Mouse (Mus musculus) midbrain, postnatal 0 days (tissue): ENCODE measurements around the gene Fam107b. TPM values are rescaled to one million over a fixed set of nuclear protein-coding genes. Genes with fewer than 3 reads are reported as not detected.

Experiments used
- ATAC-seq: fragments of 200-750 bp; cut with Nextera tagmentation; 2 replicates; pipeline ENCODE4 v1.8.0; 2017; ENCODE audit warnings: moderate number of reproducible peaks, mild to moderate bottlenecking, moderate TSS enrichment, moderate library complexity; ENCODE audit not compliant: low FRiP score
- DNase-seq: peaks from one replicate; pipeline ENCODE4 v3.0.0-alpha.2; 2015; ENCODE audit warnings: low spot score
- H3K27ac ChIP-seq: fragments of 300-500 bp; sonication (generic); 2 replicates; pipeline ENCODE4 v1.5.1; 2014; ENCODE audit warnings: low read depth, mild to moderate bottlenecking, low read length, mixed read lengths
- H3K27me3 ChIP-seq: fragments of 300-500 bp; sonication (generic); 2 replicates; pipeline ENCODE4 v1.6.1; 2014; ENCODE audit warnings: low read length, control low read depth, mixed read lengths; ENCODE audit not compliant: insufficient read depth
- H3K36me3 ChIP-seq: fragments of 300-500 bp; sonication (generic); 2 replicates; pipeline ENCODE4 v1.6.1; 2014; ENCODE audit warnings: low read length, control low read depth, mixed read lengths; ENCODE audit not compliant: insufficient read depth
- H3K4me1 ChIP-seq: fragments of 300-500 bp; sonication (generic); 2 replicates; pipeline ENCODE4 v1.6.1; 2014; ENCODE audit warnings: mild to moderate bottlenecking, control low read depth, antibody characterized with exemption, low read length, mixed read lengths; ENCODE audit not compliant: insufficient read depth
- H3K4me2 ChIP-seq: fragments of 300-500 bp; sonication (generic); 2 replicates; pipeline ENCODE4 v1.6.1; 2014; ENCODE audit warnings: low read depth, mild to moderate bottlenecking, low read length, mixed read lengths; ENCODE audit not compliant: poor library complexity, severe bottlenecking
- H3K4me3 ChIP-seq: fragments of 300-500 bp; sonication (generic); 2 replicates; pipeline ENCODE4 v1.5.1; 2014; ENCODE audit warnings: low read depth, mild to moderate bottlenecking, low read length, moderate library complexity
- H3K9ac ChIP-seq: fragments of 300-500 bp; sonication (generic); replicated peaks from 2 replicates; pipeline ENCODE4 v1.6.1; 2014; ENCODE audit warnings: mild to moderate bottlenecking, low read length, moderate library complexity, mixed read lengths; ENCODE audit not compliant: poor library complexity, severe bottlenecking
- H3K9me3 ChIP-seq: fragments of 300-500 bp; sonication (generic); 2 replicates; pipeline ENCODE4 v1.6.1; 2016; ENCODE audit warnings: low read length, control low read depth
- CTCF ChIP-seq: IDR thresholded peaks from 2 replicates; pipeline ENCODE4 v1.5.1; 2016; ENCODE audit warnings: antibody characterized with exemption, mild to moderate bottlenecking
- WGBS: fragments of 180-500 bp; shearing (Covaris S2); extraction: QIAGEN DNeasy Blood & Tissue Kit; methylation state at CpG from one replicate; pipeline ENCODE4 v1.1.7; 2014; 5-methylcytosine and 5-hydroxymethylcytosine counted together
- polyA plus RNA-seq: library from polyadenylated mRNA; unstranded; fragments of >200 nt; fragmentation: Nextera tagmentation; extraction: Ambion mirVana; gene quantifications from 2 replicates; pipeline ENCODE4 v1.2.1, GENCODE M21; 2015
- total RNA-seq: library from RNA; depleted of rRNA; stranded (reverse); fragments of >200 nt; gene quantifications from 2 replicates; pipeline ENCODE4 v1.2.3, GENCODE M21; 2014

Gene Fam107b
- total and polyA plus RNA-seq, 2 experiments from 2014 or later, result 16.0 to 26.8 TPM

DNA sequence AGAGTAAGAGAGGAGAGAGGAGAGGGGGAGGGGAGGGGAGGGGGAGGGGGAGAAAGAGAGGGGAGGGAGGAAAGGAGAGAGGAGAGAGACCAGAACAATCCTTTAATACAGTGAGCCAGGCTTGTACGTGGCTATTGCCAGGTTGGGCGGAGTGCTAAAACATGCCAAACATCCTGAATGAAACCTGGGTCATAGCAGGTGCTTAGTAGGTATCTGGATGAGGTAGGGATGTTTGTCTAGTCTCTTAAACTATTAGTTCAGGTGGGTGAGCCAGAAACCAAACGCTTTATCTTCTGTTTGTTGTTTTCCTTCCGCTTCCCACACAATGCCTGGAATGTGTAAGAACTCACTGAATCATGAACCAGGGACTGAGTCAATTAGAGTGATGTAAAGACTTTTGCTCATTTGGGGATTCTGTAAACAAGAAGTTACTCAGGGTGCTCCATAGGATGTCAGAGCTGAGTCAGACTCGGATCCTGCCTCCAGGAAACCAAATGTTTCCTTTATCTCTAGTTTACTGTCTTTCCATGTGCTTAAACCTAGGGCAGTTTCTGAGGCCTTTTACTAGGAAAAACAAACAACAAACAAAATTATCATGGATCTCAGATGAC is 89.1 kb downstream of the Fam107b start:
- no peak for ATAC-seq
- Histone ChIP-seq H3K4me2 (no peak overlapping the region), H3K4me1 (no peaks in the 10 kb centered on the region), H3K9me3 (no peaks in the 10 kb centered on the region), H3K27ac (no peak overlapping the region), H3K36me3 (no peaks in the 10 kb centered on the region), H3K9ac (no peak overlapping the region), H3K27me3 (no peaks in the 10 kb centered on the region), H3K4me3 (no peak overlapping the region)
- no peak for DNase-seq
- WGBS, result 50% methylated on average over 5 of the region's 5 CpGs
- no peak for TF ChIP-seq CTCF

DNA sequence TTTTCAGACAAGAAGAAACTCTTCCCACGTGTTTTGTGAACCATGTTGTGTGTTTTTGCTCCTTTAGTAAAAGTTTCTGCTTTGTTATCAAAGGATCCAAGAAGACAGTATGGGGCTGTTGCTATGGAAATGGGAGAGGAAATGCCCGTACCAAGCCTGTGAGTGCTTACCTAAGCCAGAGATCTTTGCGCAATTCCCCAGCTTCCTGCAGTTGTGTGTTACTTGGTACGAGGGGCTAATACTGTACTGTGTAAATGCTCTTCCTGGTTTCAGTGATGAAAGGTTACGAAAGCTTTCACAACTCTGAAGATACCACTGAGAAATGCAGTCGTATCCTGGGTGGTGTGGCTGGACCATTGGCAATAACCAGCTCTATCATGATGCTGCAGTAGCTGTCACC is 93.8 kb downstream of the Fam107b start:
- DNase-seq (no peak), ATAC-seq (no peak)
- Histone ChIP-seq H3K4me1 (no peaks in the 10 kb centered on the region), H3K4me3 (no peak overlapping the region), H3K27me3 (no peaks in the 10 kb centered on the region), H3K9ac (no peak overlapping the region), H3K4me2 (no peak overlapping the region), H3K36me3 (no peaks in the 10 kb centered on the region), H3K9me3 (no peaks in the 10 kb centered on the region), H3K27ac (no peak overlapping the region)
- TF ChIP-seq CTCF, result no peak
- WGBS, result 59% methylated on average over 6 of the region's 6 CpGs

DNA sequence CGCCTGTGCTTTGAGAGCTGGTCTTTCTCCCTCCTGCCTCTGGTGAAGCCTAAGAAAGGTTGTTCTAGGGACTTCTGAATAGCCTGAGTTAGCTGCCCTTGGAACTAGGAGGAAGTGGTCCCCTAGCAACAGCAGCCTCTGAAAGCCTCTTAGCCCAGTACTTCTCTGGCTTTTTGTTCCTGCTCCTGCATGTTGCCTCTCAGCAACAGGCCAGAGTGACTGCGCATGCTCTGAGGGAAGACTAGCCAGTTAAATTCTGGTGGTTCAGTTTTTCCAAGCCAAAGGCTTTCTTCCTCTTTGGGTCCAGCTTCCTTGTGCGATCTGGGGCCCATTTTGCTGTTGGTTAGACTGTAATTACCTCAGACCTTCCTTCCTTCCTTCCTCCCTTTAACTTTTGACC is 98.4 kb downstream of the Fam107b start:
- H3K4me1 ChIP-seq, result no peaks in the 10 kb centered on the region
- H3K9ac ChIP-seq, result no peak overlapping the region
- H3K4me2 ChIP-seq, result no peak overlapping the region
- H3K4me3 ChIP-seq, result no peak overlapping the region
- H3K27ac ChIP-seq, result no peak overlapping the region
- no peak for ATAC-seq
- no peak for TF ChIP-seq CTCF
- 48% methylated on average over 3 of the region's 3 CpGs for WGBS
- DNase-seq, result peak; percentile 69
- H3K27me3 ChIP-seq, result no peaks in the 10 kb centered on the region
- H3K9me3 ChIP-seq, result no peaks in the 10 kb centered on the region
- H3K36me3 ChIP-seq, result no peaks in the 10 kb centered on the region

GRCm38 (mm10) chr2:3669646-3670045 is 99.4 kb downstream of the Fam107b start:
- ATAC-seq, result no peak
- 72% methylated on average over 2 of the region's 2 CpGs for WGBS
- no peak for TF ChIP-seq CTCF
- Histone ChIP-seq H3K9ac (no peak overlapping the region), H3K36me3 (no peaks in the 10 kb centered on the region), H3K4me2 (no peak overlapping the region), H3K9me3 (no peaks in the 10 kb centered on the region), H3K4me1 (no peaks in the 10 kb centered on the region), H3K27ac (no peak overlapping the region), H3K27me3 (no peaks in the 10 kb centered on the region), H3K4me3 (no peak overlapping the region)
- no peak for DNase-seq

GRCm38 (mm10) chr2:3672654-3673367 is 102.5 kb downstream of the Fam107b start:
- H3K9ac ChIP-seq, result no peak overlapping the region
- H3K27ac ChIP-seq, result no peak overlapping the region
- no peak overlapping the region for H3K4me3 ChIP-seq
- no peak overlapping the region for H3K4me2 ChIP-seq
- no peaks in the 10 kb centered on the region for H3K27me3 ChIP-seq
- H3K9me3 ChIP-seq, result no peaks in the 10 kb centered on the region
- H3K36me3 ChIP-seq, result no peaks in the 10 kb centered on the region
- ATAC-seq, result no peak
- 81% methylated on average over 5 of the region's 5 CpGs for WGBS
- H3K4me1 ChIP-seq, result no peaks in the 10 kb centered on the region
- TF ChIP-seq CTCF, result no peak
- no peak for DNase-seq

DNA sequence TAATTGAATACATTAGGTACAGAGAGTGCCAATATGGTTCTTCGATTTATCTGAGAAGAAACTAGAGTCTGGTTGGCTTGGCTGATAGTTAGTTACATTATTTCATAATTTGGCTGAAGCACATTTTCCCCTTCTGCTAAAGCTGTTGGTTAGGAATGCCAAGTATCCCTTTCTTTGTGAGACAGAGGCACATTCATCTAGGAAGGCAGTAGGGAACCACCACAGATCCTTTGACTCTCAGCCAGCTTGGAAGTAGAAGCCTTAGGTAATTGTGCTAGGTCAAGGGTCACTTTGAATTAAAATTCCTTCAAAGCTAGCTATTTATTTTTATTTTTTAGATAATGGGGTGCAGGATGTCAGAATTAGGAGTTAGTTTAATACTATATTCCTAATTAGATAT is 105.2 kb downstream of the Fam107b start:
- WGBS, result 78% methylated on average over 1 of the region's 1 CpGs
- H3K9ac ChIP-seq, result no peak overlapping the region
- no peak overlapping the region for H3K27ac ChIP-seq
- no peak overlapping the region for H3K4me3 ChIP-seq
- no peaks in the 10 kb centered on the region for H3K9me3 ChIP-seq
- no peak for ATAC-seq
- H3K27me3 ChIP-seq, result no peaks in the 10 kb centered on the region
- no peaks in the 10 kb centered on the region for H3K36me3 ChIP-seq
- DNase-seq, result no peak
- no peak overlapping the region for H3K4me2 ChIP-seq
- H3K4me1 ChIP-seq, result no peaks in the 10 kb centered on the region
- no peak for TF ChIP-seq CTCF
